Mouse (Mus musculus): ENCODE results near the gene Cdc6.

DNA sequence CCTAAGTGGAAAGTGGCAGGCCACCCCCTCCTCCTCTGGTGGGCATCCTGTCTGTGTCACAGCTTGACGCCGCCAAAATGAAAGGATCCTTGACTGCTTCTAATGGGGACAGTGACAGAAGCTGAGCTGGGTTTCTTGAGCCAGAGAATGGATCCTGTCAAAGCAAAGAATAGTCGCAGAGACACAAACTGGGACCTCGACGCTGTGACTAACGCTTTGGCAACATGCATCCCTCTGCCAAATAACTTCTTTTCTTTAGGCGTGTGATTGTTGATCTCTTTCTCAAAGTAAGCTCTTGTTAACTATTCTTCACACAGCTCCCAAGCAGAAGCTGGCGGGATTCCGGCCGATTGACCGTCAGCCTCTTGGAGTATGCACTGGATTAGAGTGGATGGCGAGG, 40.3 kb upstream of the Cdc6 start:
- TF ChIP-seq CTCF (IDR thresholded peaks at IDR 0.05; ENCODE audit: control insufficient read depth, insufficient read depth, insufficient replicate concordance, low read depth, low read length) (no peak), POLR2A (IDR thresholded peaks at IDR 0.05; ENCODE audit: control insufficient read depth, low read depth, low read length) (no peak)

Data from testis, adult 2 months (tissue).